Mouse (Mus musculus): ENCODE measurements around the gene Crtc3. TPM values are rescaled to one million over a fixed set of nuclear protein-coding genes. Genes with fewer than 3 reads are reported as not detected.

The Crtc3 gene
- total and polyA plus RNA-seq, 3 experiments, result 4.2 to 15.8 TPM; not detected in 1

DNA sequence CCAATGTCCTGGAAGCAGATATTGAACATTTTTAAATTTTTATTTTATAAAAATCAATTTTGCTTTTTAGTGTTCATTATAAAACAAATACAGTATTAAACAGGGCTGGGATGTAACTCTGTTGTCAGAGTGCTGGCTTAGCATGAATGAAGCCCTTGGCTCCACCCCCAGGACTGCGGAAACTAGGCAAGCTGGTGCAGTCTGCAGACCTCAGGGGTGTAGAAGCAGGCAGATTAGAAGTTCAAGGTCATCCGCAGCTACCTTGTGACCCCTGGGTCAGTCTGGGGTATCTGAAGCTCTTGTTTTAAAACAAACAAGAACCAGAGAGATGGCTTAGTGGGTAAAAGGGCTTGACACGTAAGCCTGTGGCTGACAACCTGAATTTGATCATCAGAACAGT, 112.1 kb downstream of the Crtc3 start:
- Histone ChIP-seq H3K9me3 (replicated peaks; ENCODE audit: insufficient read depth, low read length) (no peaks in the 10 kb centered on the region), H3K27me3 (ENCODE audit: control insufficient read depth in 1 of 2, insufficient read depth in 2 of 2, low read length in 2 of 2) (no peaks in the 10 kb centered on the region), H3K4me3 (ENCODE audit: control insufficient read depth in 1 of 2, insufficient read depth in 1 of 2, low read depth in 2 of 2, low read length in 2 of 2) (no peak overlapping the region), H3K79me2 (ENCODE audit: control insufficient read depth, insufficient read depth, low read length, poor library complexity) (no peaks in the 10 kb centered on the region), H3K9ac (ENCODE audit: control insufficient read depth, low read depth, low read length, poor library complexity, severe bottlenecking) (no peak overlapping the region), H3K4me1 (ENCODE audit: control insufficient read depth in 1 of 2, insufficient read depth in 2 of 2, low read length in 2 of 2) (peaks cover 0 to 18% of the 10 kb centered on the region in 2 experiments; a peak in 2 of 4 replicates), H3K27ac (ENCODE audit: control insufficient read depth, low read depth, low read length) (no peak overlapping the region), H3K36me3 (ENCODE audit: control insufficient read depth in 1 of 2, insufficient read depth in 2 of 2, low read length in 2 of 2) (peaks cover 0 to 3% of the 10 kb centered on the region in 2 experiments; a peak in 2 of 4 replicates)
- no peak for TF ChIP-seq POLR2AphosphoS2 (IDR thresholded peaks at IDR 0.05; ENCODE audit: low read length)
- no peak for TF ChIP-seq MYC (IDR thresholded peaks at IDR 0.05; ENCODE audit: low read depth, low read length)
- TF ChIP-seq CHD1 (IDR thresholded peaks at IDR 0.05; ENCODE audit: low read depth, low read length), result no peak
- TF ChIP-seq NRF1 (IDR thresholded peaks at IDR 0.05; ENCODE audit: insufficient read depth, low read depth, low read length, poor library complexity, severe bottlenecking), result no peak
- DNase-seq (ENCODE audit: low read depth, low spot score), result no peak

DNA sequence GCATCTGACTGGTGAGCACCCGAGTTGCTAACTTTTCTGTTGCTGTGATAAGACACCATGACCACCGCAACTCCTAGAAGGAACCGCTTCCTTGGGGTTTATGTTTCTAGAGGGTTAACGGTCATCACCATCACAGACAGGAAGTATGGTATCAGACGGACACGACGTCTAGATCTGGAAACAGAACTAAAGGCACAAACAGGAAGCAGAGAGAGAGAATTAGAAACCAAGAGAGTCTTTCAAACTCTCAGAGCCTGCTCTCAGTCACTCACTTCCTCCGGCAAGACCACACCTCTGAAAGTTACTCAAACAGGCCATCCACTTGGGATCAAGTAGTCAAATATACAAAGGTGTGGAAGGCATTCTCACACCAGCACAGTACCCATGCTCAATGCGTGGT, 112.9 kb downstream of the Crtc3 start:
- H3K4me3 ChIP-seq (ENCODE audit: control insufficient read depth in 1 of 2, insufficient read depth in 1 of 2, low read depth in 2 of 2, low read length in 2 of 2), result peak overlapping the region; percentile 31 to 43
- no peak for TF ChIP-seq USF2 (IDR thresholded peaks at IDR 0.05; ENCODE audit: borderline replicate concordance in 1 of 2, insufficient read depth in 1 of 2, low read depth in 1 of 2, low read length in 2 of 2)
- no peak for TF ChIP-seq ZC3H11A (IDR thresholded peaks at IDR 0.05; ENCODE audit: low read depth, low read length)
- no peak for TF ChIP-seq MEF2A (IDR thresholded peaks at IDR 0.05; ENCODE audit: extremely low read depth, insufficient replicate concordance, low read depth, low read length, poor library complexity, severe bottlenecking)
- TF ChIP-seq NELFE (IDR thresholded peaks at IDR 0.05; ENCODE audit: low read depth, low read length), result 0 out of 2 replicates have a peak, but pooled peaks have one; percentile 22
- peak; percentile 50; the same call in 1 of the 2 replicates for TF ChIP-seq ETS1 (IDR thresholded peaks at IDR 0.05; ENCODE audit: low read depth, low read length)
- TF ChIP-seq GABPA (IDR thresholded peaks at IDR 0.05; ENCODE audit: low read depth, low read length), result no peak
- 0 out of 2 replicates have a peak, but pooled peaks have one; percentile 16 for TF ChIP-seq TCF12 (IDR thresholded peaks at IDR 0.05; ENCODE audit: low read depth, low read length)
- no peak for TF ChIP-seq CHD2 (IDR thresholded peaks at IDR 0.05; ENCODE audit: low read length)
- 0 out of 2 replicates have a peak, but pooled peaks have one; percentile 23 for TF ChIP-seq MAZ (IDR thresholded peaks at IDR 0.05; ENCODE audit: low read depth, low read length)
- TF ChIP-seq SMC3 (IDR thresholded peaks at IDR 0.05; ENCODE audit: low read depth, low read length), result peak; percentile 18; the same call in 1 of the 2 replicates
- TF ChIP-seq POLR2A (IDR thresholded peaks at IDR 0.05; ENCODE audit: control insufficient read depth in 1 of 2, insufficient read depth in 1 of 2, low read depth in 1 of 2, low read length in 2 of 2, poor library complexity in 1 of 2), result peak in 1 of 2 experiments; percentile 51; a peak in 2 of 4 replicates
- peak; percentile 69 to 80 for TF ChIP-seq EP300 (IDR thresholded peaks at IDR 0.05; ENCODE audit: low read depth in 1 of 2, low read length in 2 of 2)
- TF ChIP-seq ZKSCAN1 (IDR thresholded peaks at IDR 0.05; ENCODE audit: low read depth, low read length), result no peak
- peak; percentile 66 for TF ChIP-seq SIN3A (IDR thresholded peaks at IDR 0.05; ENCODE audit: low read length)
- TF ChIP-seq RCOR1 (IDR thresholded peaks at IDR 0.05; ENCODE audit: low read depth, low read length), result 0 out of 2 replicates have a peak, but pooled peaks have one; percentile 29
- TF ChIP-seq E2F4 (IDR thresholded peaks at IDR 0.05; ENCODE audit: borderline replicate concordance, low read depth, low read length), result no peak
- TF ChIP-seq ELF1 (IDR thresholded peaks at IDR 0.05; ENCODE audit: low read depth, low read length), result peak; percentile 65
- no peak for TF ChIP-seq JUND (IDR thresholded peaks at IDR 0.05; ENCODE audit: low read depth, low read length)
- no peak for TF ChIP-seq BHLHE40 (IDR thresholded peaks at IDR 0.05; ENCODE audit: borderline replicate concordance, low read depth, low read length)
- peak; percentile 54 for TF ChIP-seq MXI1 (IDR thresholded peaks at IDR 0.05; ENCODE audit: low read depth, low read length)
- TF ChIP-seq TBP (IDR thresholded peaks at IDR 0.05; ENCODE audit: low read depth, low read length), result 0 out of 2 replicates have a peak, but pooled peaks have one; percentile 34
- no peak for TF ChIP-seq ZMIZ1 (IDR thresholded peaks at IDR 0.05; ENCODE audit: low read depth, low read length)
- no peak for TF ChIP-seq CTCF (IDR thresholded peaks at IDR 0.05 in 2 of 3, conservative IDR thresholded peaks at IDR 0.05 in 1 of 3; ENCODE audit: control insufficient read depth in 1 of 3, insufficient read depth in 1 of 3, low read depth in 2 of 3, low read length in 3 of 3, poor library complexity in 1 of 3, severe bottlenecking in 1 of 3)
- no peak for TF ChIP-seq NRF1 (IDR thresholded peaks at IDR 0.05; ENCODE audit: insufficient read depth, low read depth, low read length, poor library complexity, severe bottlenecking)
- TF ChIP-seq USF1 (IDR thresholded peaks at IDR 0.05; ENCODE audit: low read depth, low read length), result no peak
- no peak for TF ChIP-seq ZNF384 (IDR thresholded peaks at IDR 0.05; ENCODE audit: low read depth, low read length)
- peak; percentile 40 for TF ChIP-seq MAX (IDR thresholded peaks at IDR 0.05; ENCODE audit: low read length)
- no peak for TF ChIP-seq POLR2AphosphoS2 (IDR thresholded peaks at IDR 0.05; ENCODE audit: low read length)
- TF ChIP-seq GATA1 (IDR thresholded peaks at IDR 0.05; ENCODE audit: low read depth, low read length), result peak; percentile 60

More for the DNA sequence above, 112.9 kb downstream of the Crtc3 start:
- H3K27me3 ChIP-seq (ENCODE audit: control insufficient read depth in 1 of 2, insufficient read depth in 2 of 2, low read length in 2 of 2), result no peaks in the 10 kb centered on the region
- peak overlapping the region; percentile 75 for H3K27ac ChIP-seq (ENCODE audit: control insufficient read depth, low read depth, low read length)
- H3K4me1 ChIP-seq (ENCODE audit: control insufficient read depth in 1 of 2, insufficient read depth in 2 of 2, low read length in 2 of 2), result peaks cover 0 to 18% of the 10 kb centered on the region in 2 experiments; a peak in 2 of 4 replicates
- peak overlapping the region; percentile 45 for H3K9ac ChIP-seq (ENCODE audit: control insufficient read depth, low read depth, low read length, poor library complexity, severe bottlenecking)
- peaks cover 0 to 3% of the 10 kb centered on the region in 2 experiments; a peak in 2 of 4 replicates for H3K36me3 ChIP-seq (ENCODE audit: control insufficient read depth in 1 of 2, insufficient read depth in 2 of 2, low read length in 2 of 2)
- no peaks in the 10 kb centered on the region for H3K79me2 ChIP-seq (ENCODE audit: control insufficient read depth, insufficient read depth, low read length, poor library complexity)
- no peaks in the 10 kb centered on the region for H3K9me3 ChIP-seq (replicated peaks; ENCODE audit: insufficient read depth, low read length)
- DNase-seq (ENCODE audit: low read depth, low spot score), result peak; percentile 82
